Mouse (Mus musculus): ENCODE data around the gene Masp2.

The Masp2 gene

GRCm38 (mm10) chr4:148638302-148638701 lies 35.9 kb downstream of the Masp2 start:
- DNase-seq (ENCODE audit: low spot score): no peak

GRCm38 (mm10) chr4:148639455-148639854 lies 37.1 kb downstream of the Masp2 start:
- DNase-seq (ENCODE audit: low spot score): no peak

- DNase-seq (ENCODE audit: low spot score): no peak
Measured at GRCm38 (mm10) chr4:148641121-148641520, 38.8 kb downstream of the Masp2 start.

GRCm38 (mm10) chr4:148643291-148644156 lies 41.2 kb downstream of the Masp2 start, which contains the start of gene Gm572:
Gene Gm572, plus strand, starts transcription at chr4:148643317.
- no peak for DNase-seq (ENCODE audit: low spot score)

GRCm38 (mm10) chr4:148644157-148644511 lies 41.8 kb downstream of the Masp2 start:
- no peak for DNase-seq (ENCODE audit: low spot score)

- DNase-seq (ENCODE audit: low spot score): no peak
Measured at GRCm38 (mm10) chr4:148644926-148645325, 42.6 kb downstream of the Masp2 start.

- no peak for DNase-seq (ENCODE audit: low spot score)
Measured at GRCm38 (mm10) chr4:148646616-148647015, 44.3 kb downstream of the Masp2 start.

GRCm38 (mm10) chr4:148649309-148649708 lies 47.0 kb downstream of the Masp2 start:
- DNase-seq (ENCODE audit: low spot score): no peak

GRCm38 (mm10) chr4:148651045-148651444 lies 48.7 kb downstream of the Masp2 start:
- DNase-seq (ENCODE audit: low spot score): no peak

GRCm38 (mm10) chr4:148654701-148655398 lies 52.5 kb downstream of the Masp2 start:
- DNase-seq (ENCODE audit: low spot score): no peak

- DNase-seq (ENCODE audit: low spot score): no peak
Measured at GRCm38 (mm10) chr4:148656691-148657258, 54.4 kb downstream of the Masp2 start.

GRCm38 (mm10) chr4:148657776-148658175 lies 55.4 kb downstream of the Masp2 start:
- no peak for DNase-seq (ENCODE audit: low spot score)

- DNase-seq (ENCODE audit: low spot score): no peak
Measured at GRCm38 (mm10) chr4:148660174-148660573, 57.8 kb downstream of the Masp2 start.

GRCm38 (mm10) chr4:148662168-148662965 lies 60.0 kb downstream of the Masp2 start:
- no peak for DNase-seq (ENCODE audit: low spot score)

- DNase-seq (ENCODE audit: low spot score): no peak
Measured at GRCm38 (mm10) chr4:148663326-148663725, 61.0 kb downstream of the Masp2 start.

GRCm38 (mm10) chr4:148664021-148664420 lies 61.7 kb downstream of the Masp2 start:
- no peak for DNase-seq (ENCODE audit: low spot score)

Measured in left cerebral cortex, adult 11 months (tissue).